Mouse (Mus musculus): ENCODE results near the gene Tbc1d17. TPM values are rescaled to one million over a fixed set of nuclear protein-coding genes. Genes with fewer than 3 reads are reported as not detected.
"Not testable (repeated sequence)": the region's sequence is repeated elsewhere in the genome, so short reads cannot be mapped to it uniquely, and the experiment has no call there.

The Tbc1d17 gene
- polyA plus RNA-seq, 1 experiment from 2014 or later: 75.2 TPM

- WGBS: 93% methylated on average over 13 of the region's 13 CpGs
- Histone ChIP-seq H3K4me1 (peaks cover 20% of the 10 kb centered on the region), H3K27me3 (ENCODE audit: low read depth, poor library complexity, severe bottlenecking) (no peaks in the 10 kb centered on the region), H3K36me3 (peaks cover 75% of the 10 kb centered on the region), H3K4me3 (peak overlapping the region; percentile 13; the same call in 1 of the 2 replicates), H3K9me3 (replicated peaks) (no peaks in the 10 kb centered on the region), H3K27ac (no peak overlapping the region)
- DNase-seq (ENCODE audit: low spot score): no peak
Observed at GRCm38 (mm10) chr7:44888256-44889105, 39.6 kb upstream of the Tbc1d17 start.

- Histone ChIP-seq H3K27ac (no peak overlapping the region), H3K36me3 (peaks cover 90% of the 10 kb centered on the region), H3K4me1 (peaks cover 15% of the 10 kb centered on the region), H3K4me3 (no peak overlapping the region), H3K9me3 (replicated peaks) (no peaks in the 10 kb centered on the region), H3K27me3 (ENCODE audit: low read depth, poor library complexity, severe bottlenecking) (no peaks in the 10 kb centered on the region)
- WGBS: 94% methylated on average over 7 of the region's 7 CpGs
- no peak for DNase-seq (ENCODE audit: low spot score)
Observed at GRCm38 (mm10) chr7:44886964-44887363, 38.1 kb upstream of the Tbc1d17 start.

- no peak overlapping the region for H3K4me3 ChIP-seq
- no peak for DNase-seq (ENCODE audit: low spot score)
- peaks cover 100% of the 10 kb centered on the region for H3K36me3 ChIP-seq
- no peak overlapping the region for H3K27ac ChIP-seq
- WGBS: 95% methylated on average over 5 of the region's 5 CpGs
- no peaks in the 10 kb centered on the region for H3K9me3 ChIP-seq (replicated peaks)
- no peaks in the 10 kb centered on the region for H3K27me3 ChIP-seq (ENCODE audit: low read depth, poor library complexity, severe bottlenecking)
- no peaks in the 10 kb centered on the region for H3K4me1 ChIP-seq
Observed at GRCm38 (mm10) chr7:44884637-44885036, 35.8 kb upstream of the Tbc1d17 start.

- H3K4me1 ChIP-seq: no peaks in the 10 kb centered on the region
- no peak for DNase-seq (ENCODE audit: low spot score)
- WGBS: 94% methylated on average over 3 of the region's 3 CpGs
- H3K9me3 ChIP-seq (replicated peaks): no peaks in the 10 kb centered on the region
- no peak overlapping the region for H3K4me3 ChIP-seq
- no peaks in the 10 kb centered on the region for H3K27me3 ChIP-seq (ENCODE audit: low read depth, poor library complexity, severe bottlenecking)
- H3K36me3 ChIP-seq: peaks cover 100% of the 10 kb centered on the region
- no peak overlapping the region for H3K27ac ChIP-seq
Observed at GRCm38 (mm10) chr7:44883036-44883435, 34.2 kb upstream of the Tbc1d17 start.

GRCm38 (mm10) chr7:44877833-44878232 lies 29.0 kb upstream of the Tbc1d17 start:
- H3K27me3 ChIP-seq (ENCODE audit: low read depth, poor library complexity, severe bottlenecking): no peaks in the 10 kb centered on the region
- H3K4me1 ChIP-seq: no peaks in the 10 kb centered on the region
- H3K36me3 ChIP-seq: peaks cover 75% of the 10 kb centered on the region
- no peak overlapping the region for H3K4me3 ChIP-seq
- no peak for DNase-seq (ENCODE audit: low spot score)
- H3K9me3 ChIP-seq (replicated peaks): no peaks in the 10 kb centered on the region
- no peak overlapping the region for H3K27ac ChIP-seq
- WGBS: 92% methylated on average over 14 of the region's 14 CpGs

- peaks cover 31% of the 10 kb centered on the region for H3K4me1 ChIP-seq
- DNase-seq (ENCODE audit: low spot score); H3K4me3 ChIP-seq; H3K9me3 ChIP-seq (replicated peaks); H3K27me3 ChIP-seq (ENCODE audit: low read depth, poor library complexity, severe bottlenecking); H3K27ac ChIP-seq: not testable (repeated sequence)
- 87% methylated on average over 2 of the region's 2 CpGs for WGBS
- H3K36me3 ChIP-seq: peaks cover 28% of the 10 kb centered on the region
Observed at GRCm38 (mm10) chr7:44871774-44872173, 22.9 kb upstream of the Tbc1d17 start.

- H3K36me3 ChIP-seq: peaks cover 28% of the 10 kb centered on the region
- DNase-seq (ENCODE audit: low spot score): no peak
- H3K27ac ChIP-seq: no peak overlapping the region
- no peaks in the 10 kb centered on the region for H3K27me3 ChIP-seq (ENCODE audit: low read depth, poor library complexity, severe bottlenecking)
- H3K4me1 ChIP-seq: peaks cover 37% of the 10 kb centered on the region
- no peak overlapping the region for H3K4me3 ChIP-seq
- H3K9me3 ChIP-seq (replicated peaks): no peaks in the 10 kb centered on the region
- WGBS: 81% methylated on average over 1 of the region's 1 CpGs
Observed at GRCm38 (mm10) chr7:44871181-44871580, 22.3 kb upstream of the Tbc1d17 start.

GRCm38 (mm10) chr7:44870614-44871013 lies 21.7 kb upstream of the Tbc1d17 start:
- peak overlapping the region; percentile 100 for H3K27ac ChIP-seq
- H3K27me3 ChIP-seq (ENCODE audit: low read depth, poor library complexity, severe bottlenecking): no peaks in the 10 kb centered on the region
- 65% methylated on average over 6 of the region's 6 CpGs for WGBS
- no peak for DNase-seq (ENCODE audit: low spot score)
- peaks cover 28% of the 10 kb centered on the region for H3K36me3 ChIP-seq
- H3K9me3 ChIP-seq (replicated peaks): no peaks in the 10 kb centered on the region
- H3K4me1 ChIP-seq: peaks cover 40% of the 10 kb centered on the region
- peak overlapping the region; percentile 98 for H3K4me3 ChIP-seq

GRCm38 (mm10) chr7:44869697-44870528 lies 21.0 kb upstream of the Tbc1d17 start, which contains the start of gene Ptov1:
Gene Ptov1 (minus strand): TSS chr7:44869788.
- DNase-seq (ENCODE audit: low spot score): peak; percentile 96
- 6% methylated on average over 29 of the region's 29 CpGs for WGBS
- H3K4me1 ChIP-seq: peaks cover 40% of the 10 kb centered on the region

GRCm38 (mm10) chr7:44868919-44869696 lies 20.2 kb upstream of the Tbc1d17 start:
- Histone ChIP-seq H3K36me3 (peaks cover 40% of the 10 kb centered on the region), H3K9me3 (replicated peaks) (no peaks in the 10 kb centered on the region), H3K27me3 (ENCODE audit: low read depth, poor library complexity, severe bottlenecking) (no peaks in the 10 kb centered on the region), H3K4me3 (peak overlapping the region; percentile 98), H3K27ac (peak overlapping the region; percentile 100), H3K4me1 (peaks cover 40% of the 10 kb centered on the region)
- under 1% methylated on average over 107 of the region's 108 CpGs for WGBS
- DNase-seq (ENCODE audit: low spot score): peak; percentile 85

More at GRCm38 (mm10) chr7:44869697-44870528, 21.0 kb upstream of the Tbc1d17 start, which contains the start of gene Ptov1:
- Histone ChIP-seq H3K4me3 (peak within 1 kb of the TSS; percentile 98), H3K27me3 (ENCODE audit: low read depth, poor library complexity, severe bottlenecking) (no peaks in the 10 kb centered on the region), H3K9me3 (replicated peaks) (no peaks in the 10 kb centered on the region), H3K27ac (peak within 1 kb of the TSS; percentile 100), H3K36me3 (peaks cover 32% of the 10 kb centered on the region)

GRCm38 (mm10) chr7:44868465-44868864 lies 19.6 kb upstream of the Tbc1d17 start:
- H3K4me3 ChIP-seq: peak overlapping the region; percentile 98
- peaks cover 40% of the 10 kb centered on the region for H3K4me1 ChIP-seq
- DNase-seq (ENCODE audit: low spot score): no peak
- H3K27me3 ChIP-seq (ENCODE audit: low read depth, poor library complexity, severe bottlenecking): no peaks in the 10 kb centered on the region
- peaks cover 47% of the 10 kb centered on the region for H3K36me3 ChIP-seq
- H3K27ac ChIP-seq: peak overlapping the region; percentile 100
- no peaks in the 10 kb centered on the region for H3K9me3 ChIP-seq (replicated peaks)
- 8% methylated on average over 16 of the region's 16 CpGs for WGBS

- peak overlapping the region; percentile 7 for H3K27ac ChIP-seq
Observed at GRCm38 (mm10) chr7:44867802-44868201, 18.9 kb upstream of the Tbc1d17 start.

More at GRCm38 (mm10) chr7:44867802-44868201, 18.9 kb upstream of the Tbc1d17 start:
- H3K4me3 ChIP-seq: peak overlapping the region; percentile 98
- peaks cover 42% of the 10 kb centered on the region for H3K4me1 ChIP-seq
- H3K9me3 ChIP-seq (replicated peaks): no peaks in the 10 kb centered on the region
- peaks cover 53% of the 10 kb centered on the region for H3K36me3 ChIP-seq
- no peak for DNase-seq (ENCODE audit: low spot score)
- H3K27me3 ChIP-seq (ENCODE audit: low read depth, poor library complexity, severe bottlenecking): no peaks in the 10 kb centered on the region
- 69% methylated on average over 9 of the region's 9 CpGs for WGBS
